ENCODE assay signal across 30 mouse cellular contexts in genomic region chr9:73050606-73051005, GRCm38 (mm10). TPM values are rescaled to one million over a fixed set of nuclear protein-coding genes. Genes with fewer than 3 reads are reported as not detected.
DNase-seq lines count a peak whose midpoint lies in the region; ATAC-seq lines count a peak whose summit lies in the region.
"Had no signal": no experiment of that assay in that cellular context is flagged by ENCODE, and none has a peak within 500 bp of the region (broad histone marks: within the 10 kb centered on the region; RNA-seq: fewer than 3 reads in every experiment).

No protein-coding gene starts in this region.

- WGBS in stomach, embryonic 16.5 days, result 38% methylated on average over 8 of the region's 8 CpGs

- no peaks in the 10 kb centered on the region for H3K27me3 ChIP-seq in stomach, embryonic 16.5 days (ENCODE audit: control insufficient read depth, insufficient read depth, low read length)
- H3K27me3 ChIP-seq: embryonic facial prominence, embryonic 15.5 days; heart, embryonic 13.5 days; hindbrain, embryonic 15.5 days; megakaryocyte, embryonic 14.5 days had no signal

- no peak overlapping the region for H3K27ac ChIP-seq in stomach, embryonic 16.5 days (ENCODE audit: low read length)
- H3K27ac ChIP-seq: embryonic facial prominence, embryonic 15.5 days; forebrain, embryonic 10.5 days; gastrocnemius, adult 2 months; heart, embryonic 13.5 days; hindbrain, embryonic 15.5 days; left cerebral cortex, adult 2 months had no signal

- no peak for ATAC-seq in CD4-positive, CD25-positive, alpha-beta regulatory T cell, adult 4 months
- peak; percentile 45; the same call in 1 of the 2 replicates for ATAC-seq in stomach, embryonic 16.5 days (ENCODE audit: insufficient read depth, low FRiP score)
- no peak for ATAC-seq in frontal cortex, adult (ENCODE audit: low TSS enrichment)

- no peak overlapping the region for H3K4me2 ChIP-seq in stomach, embryonic 16.5 days (ENCODE audit: low read depth, low read length)
- H3K4me2 ChIP-seq: embryonic facial prominence, embryonic 15.5 days; heart, embryonic 13.5 days; hindbrain, embryonic 15.5 days; liver, embryonic 11.5 days had no signal

- DNase-seq in CD4-positive, CD25-positive, alpha-beta regulatory T cell, adult 2 months (ENCODE audit: low read depth, low spot score), result peak; percentile 29
- DNase-seq in layer of hippocampus, adult 11-12 months (ENCODE audit: low spot score), result peak; percentile 43
- DNase-seq in layer of hippocampus, postnatal 36 days, result no peak
- DNase-seq in fat pad, adult 2 months (ENCODE audit: extremely low read depth, low read depth, low spot score), result peak; percentile 99
- DNase-seq in kidney, adult 11 months, result no peak
- DNase-seq: cerebellum, adult 11 months; cerebellum, postnatal 10 days; forebrain, postnatal 0 days; gastrocnemius, adult 2 months; left cerebral cortex, postnatal 4 days; lung, adult 18-20 months; lung, postnatal 14 days; thymus, postnatal 14 days had no signal

- no peak overlapping the region for H3K4me3 ChIP-seq in stomach, embryonic 16.5 days (replicated peaks; ENCODE audit: low read length)
- H3K4me3 ChIP-seq: embryonic facial prominence, embryonic 15.5 days; forebrain, embryonic 10.5 days; gastrocnemius, adult 2 months; heart, embryonic 13.5 days; hindbrain, embryonic 15.5 days; left cerebral cortex, adult 2 months; megakaryocyte, embryonic 14.5 days had no signal

- H3K36me3 ChIP-seq in stomach, embryonic 16.5 days (ENCODE audit: control insufficient read depth, insufficient read depth, low read length), result no peaks in the 10 kb centered on the region
- H3K36me3 ChIP-seq: embryonic facial prominence, embryonic 15.5 days; forebrain, embryonic 10.5 days; heart, embryonic 13.5 days; hindbrain, embryonic 15.5 days had no signal

- H3K4me1 ChIP-seq in stomach, embryonic 16.5 days (ENCODE audit: control insufficient read depth, insufficient read depth, low read length), result peaks cover 11% of the 10 kb centered on the region
- H3K4me1 ChIP-seq: hindbrain, embryonic 15.5 days had no signal

- no peak overlapping the region for H3K9ac ChIP-seq in stomach, embryonic 16.5 days (ENCODE audit: low read length)
- H3K9ac ChIP-seq: embryonic facial prominence, embryonic 15.5 days; forebrain, postnatal 0 days; heart, embryonic 13.5 days; hindbrain, embryonic 15.5 days had no signal

- H3K9me3 ChIP-seq in stomach, embryonic 16.5 days (replicated peaks; ENCODE audit: control insufficient read depth, low read length), result no peaks in the 10 kb centered on the region
- H3K9me3 ChIP-seq: embryonic facial prominence, embryonic 15.5 days; forebrain, embryonic 10.5 days; G1E; heart, embryonic 13.5 days; hindbrain, embryonic 15.5 days; megakaryocyte, embryonic 14.5 days had no signal

RNA-seq across cellular contexts. Expression of gene Rab27a, which starts 6.0 kb away (rescaled TPM):
- polyA plus RNA-seq in CD4-positive, CD25-positive, alpha-beta regulatory T cell, adult 4 months (2017; shearing (Covaris generic)), result 10 to 100 TPM; 34.9 to 86.7 TPM
- total RNA-seq in layer of hippocampus, postnatal 36 days (2021), result 10 to 100 TPM; 12.7 to 17.2 TPM
- 23.3 and 27.7 TPM in 2 replicates for polyA plus RNA-seq in stomach, embryonic 16.5 days (2015; fragmentation: Nextera tagmentation; extraction: Ambion mirVana)

RNA-seq across cellular contexts. Expression of gene Pigb, which starts 10.4 kb away (rescaled TPM):
- polyA plus RNA-seq in CD4-positive, CD25-positive, alpha-beta regulatory T cell, adult 4 months (2017; shearing (Covaris generic)), result 10 to 100 TPM; 14.2 to 22.2 TPM
- total RNA-seq in layer of hippocampus, postnatal 36 days (2021), result 10 to 100 TPM; 12.5 to 15.1 TPM
- 15.6 and 18.7 TPM in 2 replicates for polyA plus RNA-seq in stomach, embryonic 16.5 days (2015; fragmentation: Nextera tagmentation; extraction: Ambion mirVana)

RNA-seq across cellular contexts. Expression of gene Khdc3, which starts 51.0 kb away (rescaled TPM):
- polyA plus RNA-seq in CD4-positive, CD25-positive, alpha-beta regulatory T cell, adult 4 months (2017; shearing (Covaris generic)), result under 1 TPM in 1 of 2 experiments, not detected in 1; 0.44 TPM
- 1 to 10 TPM; 6.4 to 8.1 TPM for total RNA-seq in layer of hippocampus, postnatal 36 days (2021)
- 0.10 and 0.40 TPM in 2 replicates for polyA plus RNA-seq in stomach, embryonic 16.5 days (2015; fragmentation: Nextera tagmentation; extraction: Ambion mirVana)
- total RNA-seq: forebrain, postnatal 0 days; gastrocnemius, adult 2 months; heart, postnatal 25 days had no signal
- polyA plus RNA-seq: embryonic facial prominence, embryonic 15.5 days; forebrain, embryonic 10.5 days; heart, embryonic 13.5 days; kidney, embryonic 14.5 days; liver, embryonic 11.5 days had no signal

RNA-seq across cellular contexts. Expression of gene Gm20509, which starts 51.7 kb away (rescaled TPM):
- polyA plus RNA-seq in CD4-positive, CD25-positive, alpha-beta regulatory T cell, adult 4 months (2017; shearing (Covaris generic)), result not detected
- total RNA-seq in layer of hippocampus, postnatal 36 days (2021), result not detected
- not detected in 2 replicates for polyA plus RNA-seq in stomach, embryonic 16.5 days (2015; fragmentation: Nextera tagmentation; extraction: Ambion mirVana)
- total RNA-seq: forebrain, postnatal 0 days; G1E; gastrocnemius, adult 2 months; granulocyte monocyte progenitor cell, adult 5-6 weeks; heart, postnatal 25 days; left cerebral cortex, adult 2 months; left cerebral cortex, postnatal 4 days; midbrain, postnatal 0 days; neutrophil, adult 5-6 weeks had no signal
- polyA plus RNA-seq: embryonic facial prominence, embryonic 15.5 days; forebrain, embryonic 10.5 days; forebrain, postnatal 0 days; G1E; heart, embryonic 13.5 days; hindbrain, embryonic 15.5 days; kidney, embryonic 14.5 days; large intestine, adult 2 months; liver, embryonic 11.5 days had no signal

Comparison
In these comparisons a context has a peak if more than half of its experiments do, and no peak if none do; other contexts are left out.
1. DNase-seq: peak in CD4-positive, CD25-positive, alpha-beta regulatory T cell, adult 2 months (single experiment), layer of hippocampus, adult 11-12 months (single experiment) and fat pad, adult 2 months (single experiment); none in layer of hippocampus, postnatal 36 days (0 of 2) and kidney, adult 11 months (single experiment).